Mouse (Mus musculus): ENCODE results near the gene Mars. TPM values are rescaled to one million over a fixed set of nuclear protein-coding genes. Genes with fewer than 3 reads are reported as not detected.
A peak's percentile ranks its signal among the peaks of the same experiment; 100 is the strongest.

Mars gene
- polyA plus RNA-seq, 1 experiment from 2014 or later: 108 TPM

GRCm38 (mm10) chr10:127339683-127340576 lies 28.3 kb upstream of the Mars start:
- peak overlapping the region; percentile 70 for H3K9ac ChIP-seq (ENCODE audit: low read depth, low read length)
- H3K4me2 ChIP-seq (ENCODE audit: low read depth, low read length): peak overlapping the region; percentile 88
- peak overlapping the region; percentile 57 for H3K4me3 ChIP-seq (ENCODE audit: low read length)
- WGBS: 1% methylated on average over 42 of the region's 42 CpGs
- peaks cover 9% of the 10 kb centered on the region for H3K4me1 ChIP-seq (ENCODE audit: control insufficient read depth, insufficient read depth, low read length)
- peaks cover 5% of the 10 kb centered on the region for H3K27me3 ChIP-seq (replicated peaks; ENCODE audit: control insufficient read depth, insufficient read depth, low read length)
- H3K9me3 ChIP-seq (ENCODE audit: control insufficient read depth, low read length): no peaks in the 10 kb centered on the region; the same call in 1 of the 2 replicates
- peak; percentile 56 for ATAC-seq
- no peaks in the 10 kb centered on the region for H3K36me3 ChIP-seq (ENCODE audit: control insufficient read depth, insufficient read depth, low read length)
- peak overlapping the region; percentile 91 for H3K27ac ChIP-seq (ENCODE audit: low read length)

- H3K4me2 ChIP-seq (ENCODE audit: low read depth, low read length): peak overlapping the region; percentile 88
- H3K9ac ChIP-seq (ENCODE audit: low read depth, low read length): peak overlapping the region; percentile 70
- under 1% methylated on average over 31 of the region's 31 CpGs for WGBS
- H3K36me3 ChIP-seq (ENCODE audit: control insufficient read depth, insufficient read depth, low read length): no peaks in the 10 kb centered on the region
- no peaks in the 10 kb centered on the region for H3K9me3 ChIP-seq (ENCODE audit: control insufficient read depth, low read length)
- peak overlapping the region; percentile 91 for H3K27ac ChIP-seq (ENCODE audit: low read length)
- peak overlapping the region; percentile 57 for H3K4me3 ChIP-seq (ENCODE audit: low read length)
- ATAC-seq: peak; percentile 77
- H3K4me1 ChIP-seq (ENCODE audit: control insufficient read depth, insufficient read depth, low read length): peaks cover 9% of the 10 kb centered on the region
- H3K27me3 ChIP-seq (replicated peaks; ENCODE audit: control insufficient read depth, insufficient read depth, low read length): peaks cover 5% of the 10 kb centered on the region
Measured at GRCm38 (mm10) chr10:127338930-127339682, 27.5 kb upstream of the Mars start.

GRCm38 (mm10) chr10:127337536-127338099 lies 26.0 kb upstream of the Mars start:
- WGBS: 81% methylated on average over 6 of the region's 6 CpGs

GRCm38 (mm10) chr10:127336952-127337351 lies 25.4 kb upstream of the Mars start:
- Histone ChIP-seq H3K27me3 (replicated peaks; ENCODE audit: control insufficient read depth, insufficient read depth, low read length) (peaks cover 5% of the 10 kb centered on the region), H3K9me3 (ENCODE audit: control insufficient read depth, low read length) (no peaks in the 10 kb centered on the region), H3K9ac (ENCODE audit: low read depth, low read length) (no peak overlapping the region), H3K27ac (ENCODE audit: low read length) (no peak overlapping the region), H3K4me1 (ENCODE audit: control insufficient read depth, insufficient read depth, low read length) (peaks cover 9% of the 10 kb centered on the region), H3K36me3 (ENCODE audit: control insufficient read depth, insufficient read depth, low read length) (no peaks in the 10 kb centered on the region), H3K4me3 (ENCODE audit: low read length) (no peak overlapping the region), H3K4me2 (ENCODE audit: low read depth, low read length) (no peak overlapping the region)
- WGBS: 60% methylated on average over 5 of the region's 5 CpGs
- ATAC-seq: no peak

More at GRCm38 (mm10) chr10:127337536-127338099, 26.0 kb upstream of the Mars start:
- Histone ChIP-seq H3K27ac (ENCODE audit: low read length) (no peak overlapping the region), H3K4me2 (ENCODE audit: low read depth, low read length) (no peak overlapping the region), H3K9me3 (ENCODE audit: control insufficient read depth, low read length) (no peaks in the 10 kb centered on the region), H3K27me3 (replicated peaks; ENCODE audit: control insufficient read depth, insufficient read depth, low read length) (peaks cover 5% of the 10 kb centered on the region), H3K4me3 (ENCODE audit: low read length) (no peak overlapping the region), H3K36me3 (ENCODE audit: control insufficient read depth, insufficient read depth, low read length) (no peaks in the 10 kb centered on the region), H3K9ac (ENCODE audit: low read depth, low read length) (no peak overlapping the region), H3K4me1 (ENCODE audit: control insufficient read depth, insufficient read depth, low read length) (peaks cover 9% of the 10 kb centered on the region)
- ATAC-seq: no peak

GRCm38 (mm10) chr10:127335271-127335670 lies 23.7 kb upstream of the Mars start:
- WGBS: 71% methylated on average over 1 of the region's 1 CpGs
- no peak for ATAC-seq
- no peak overlapping the region for H3K4me3 ChIP-seq (ENCODE audit: low read length)
- no peaks in the 10 kb centered on the region; the same call in 1 of the 2 replicates for H3K27me3 ChIP-seq (replicated peaks; ENCODE audit: control insufficient read depth, insufficient read depth, low read length)
- no peak overlapping the region for H3K4me2 ChIP-seq (ENCODE audit: low read depth, low read length)
- H3K9me3 ChIP-seq (ENCODE audit: control insufficient read depth, low read length): no peaks in the 10 kb centered on the region
- peaks cover 3% of the 10 kb centered on the region; the same call in 1 of the 2 replicates for H3K4me1 ChIP-seq (ENCODE audit: control insufficient read depth, insufficient read depth, low read length)
- no peak overlapping the region for H3K9ac ChIP-seq (ENCODE audit: low read depth, low read length)
- no peak overlapping the region for H3K27ac ChIP-seq (ENCODE audit: low read length)
- H3K36me3 ChIP-seq (ENCODE audit: control insufficient read depth, insufficient read depth, low read length): no peaks in the 10 kb centered on the region

GRCm38 (mm10) chr10:127333152-127333551 lies 21.6 kb upstream of the Mars start:
- H3K27me3 ChIP-seq (replicated peaks; ENCODE audit: control insufficient read depth, insufficient read depth, low read length): peaks cover 3% of the 10 kb centered on the region; the same call in 1 of the 2 replicates
- H3K27ac ChIP-seq (ENCODE audit: low read length): no peak overlapping the region
- H3K9ac ChIP-seq (ENCODE audit: low read depth, low read length): no peak overlapping the region
- no peaks in the 10 kb centered on the region for H3K4me1 ChIP-seq (ENCODE audit: control insufficient read depth, insufficient read depth, low read length)
- no peak overlapping the region for H3K4me2 ChIP-seq (ENCODE audit: low read depth, low read length)
- no peaks in the 10 kb centered on the region for H3K36me3 ChIP-seq (ENCODE audit: control insufficient read depth, insufficient read depth, low read length)
- 69% methylated on average over 5 of the region's 5 CpGs for WGBS
- H3K4me3 ChIP-seq (ENCODE audit: low read length): no peak overlapping the region
- no peak for ATAC-seq
- H3K9me3 ChIP-seq (ENCODE audit: control insufficient read depth, low read length): no peaks in the 10 kb centered on the region

- no peaks in the 10 kb centered on the region for H3K9me3 ChIP-seq (ENCODE audit: control insufficient read depth, low read length)
- H3K9ac ChIP-seq (ENCODE audit: low read depth, low read length): no peak overlapping the region
- H3K36me3 ChIP-seq (ENCODE audit: control insufficient read depth, insufficient read depth, low read length): no peaks in the 10 kb centered on the region
- no peak for ATAC-seq
- H3K4me2 ChIP-seq (ENCODE audit: low read depth, low read length): 0 out of 2 replicates have a peak overlapping the region, but pooled peaks have one; percentile 24
- H3K4me1 ChIP-seq (ENCODE audit: control insufficient read depth, insufficient read depth, low read length): no peaks in the 10 kb centered on the region
- no peak overlapping the region for H3K4me3 ChIP-seq (ENCODE audit: low read length)
- H3K27me3 ChIP-seq (replicated peaks; ENCODE audit: control insufficient read depth, insufficient read depth, low read length): peaks cover 10% of the 10 kb centered on the region
- no peak overlapping the region for H3K27ac ChIP-seq (ENCODE audit: low read length)
- 47% methylated on average over 31 of the region's 31 CpGs for WGBS
Measured at GRCm38 (mm10) chr10:127332211-127332874, 20.8 kb upstream of the Mars start.

GRCm38 (mm10) chr10:127330212-127330611 lies 18.6 kb upstream of the Mars start:
- H3K9ac ChIP-seq (ENCODE audit: low read depth, low read length): no peak overlapping the region
- H3K4me1 ChIP-seq (ENCODE audit: control insufficient read depth, insufficient read depth, low read length): peaks cover 16% of the 10 kb centered on the region
- H3K9me3 ChIP-seq (ENCODE audit: control insufficient read depth, low read length): no peaks in the 10 kb centered on the region
- no peak overlapping the region for H3K4me3 ChIP-seq (ENCODE audit: low read length)
- no peak for ATAC-seq
- H3K4me2 ChIP-seq (ENCODE audit: low read depth, low read length): no peak overlapping the region
- H3K27me3 ChIP-seq (replicated peaks; ENCODE audit: control insufficient read depth, insufficient read depth, low read length): peaks cover 15% of the 10 kb centered on the region
- H3K27ac ChIP-seq (ENCODE audit: low read length): no peak overlapping the region
- H3K36me3 ChIP-seq (ENCODE audit: control insufficient read depth, insufficient read depth, low read length): no peaks in the 10 kb centered on the region
- 81% methylated on average over 7 of the region's 7 CpGs for WGBS
